Mouse (Mus musculus) G1E (cell line): ENCODE results near the gene Rps15.

ENCODE experiments used
- CTCF ChIP-seq: IDR thresholded peaks from 2 replicates; pipeline ENCODE4 v1.5.1; 2012; ENCODE audit warnings: low read depth, low read length, inconsistent platforms, mixed read lengths
- GATA1 ChIP-seq: IDR thresholded peaks from 2 replicates; pipeline ENCODE4 v1.6.1; 2012; ENCODE audit warnings: borderline replicate concordance, low read length, inconsistent platforms, mixed read lengths
- GATA2 ChIP-seq: IDR thresholded peaks from 2 replicates; pipeline ENCODE4 v1.6.1; 2012; ENCODE audit warnings: low read depth, low read length, inconsistent platforms, borderline replicate concordance
- TAL1 ChIP-seq: conservative IDR thresholded peaks from 2 replicates; pipeline ENCODE4 v1.6.1; 2012; ENCODE audit warnings: low read depth, low read length, inconsistent platforms, mixed read lengths

- TF ChIP-seq CTCF, result no peak
- no peak for TF ChIP-seq GATA1
- no peak for TF ChIP-seq GATA2
- TF ChIP-seq TAL1, result no peak
These were observed 2.6 kb downstream of the Rps15 start for GRCm38 (mm10) chr10:80294788-80295303.
